Mouse (Mus musculus): ENCODE data around the gene Rhoa. TPM values are rescaled to one million over a fixed set of nuclear protein-coding genes. Genes with fewer than 3 reads are reported as not detected.

Gene Rhoa
- polyA plus RNA-seq, 2 experiments: 240 to 326 TPM

GRCm38 (mm10) chr9:108271941-108272340, 34.0 kb upstream of the Rhoa start:
- Histone ChIP-seq H3K27ac (replicated peaks; ENCODE audit: low read depth, low read length) (no peak overlapping the region), H3K36me3 (ENCODE audit: control insufficient read depth, insufficient read depth, low read length) (no peaks in the 10 kb centered on the region), H3K4me3 (replicated peaks; ENCODE audit: low read length) (no peak overlapping the region), H3K4me2 (replicated peaks; ENCODE audit: low read depth, low read length, severe bottlenecking) (no peak overlapping the region; the same call in 1 of the 2 replicates), H3K27me3 (ENCODE audit: control insufficient read depth, insufficient read depth, low read length) (no peaks in the 10 kb centered on the region), H3K9me3 (ENCODE audit: control insufficient read depth, low read length) (no peaks in the 10 kb centered on the region), H3K9ac (ENCODE audit: low read depth, low read length, severe bottlenecking) (no peak overlapping the region), H3K4me1 (ENCODE audit: control insufficient read depth, insufficient read depth, low read length) (peaks cover 13% of the 10 kb centered on the region; the same call in 1 of the 2 replicates)
- no peak for ATAC-seq (ENCODE audit: low FRiP score, low read depth)
- no peak for TF ChIP-seq POLR2A (IDR thresholded peaks at IDR 0.05; ENCODE audit: borderline replicate concordance, extremely low read depth, insufficient read depth, insufficient read length)
- 18% methylated on average over 2 of the region's 2 CpGs for whole genome bisulfite sequencing
- DNase-seq (ENCODE audit: low spot score): no peak

GRCm38 (mm10) chr9:108272691-108273090, 33.2 kb upstream of the Rhoa start:
- no peak for ATAC-seq (ENCODE audit: low FRiP score, low read depth)
- no peak overlapping the region for H3K27ac ChIP-seq (replicated peaks; ENCODE audit: low read depth, low read length)
- H3K36me3 ChIP-seq (ENCODE audit: control insufficient read depth, insufficient read depth, low read length): no peaks in the 10 kb centered on the region
- no peak for TF ChIP-seq POLR2A (IDR thresholded peaks at IDR 0.05; ENCODE audit: borderline replicate concordance, extremely low read depth, insufficient read depth, insufficient read length)
- no peak for DNase-seq (ENCODE audit: low spot score)
- peaks cover 13% of the 10 kb centered on the region; the same call in 1 of the 2 replicates for H3K4me1 ChIP-seq (ENCODE audit: control insufficient read depth, insufficient read depth, low read length)
- H3K27me3 ChIP-seq (ENCODE audit: control insufficient read depth, insufficient read depth, low read length): no peaks in the 10 kb centered on the region
- 62% methylated on average over 5 of the region's 5 CpGs for WGBS
- no peaks in the 10 kb centered on the region for H3K9me3 ChIP-seq (ENCODE audit: control insufficient read depth, low read length)
- no peak overlapping the region for H3K4me2 ChIP-seq (replicated peaks; ENCODE audit: low read depth, low read length, severe bottlenecking)
- H3K4me3 ChIP-seq (replicated peaks; ENCODE audit: low read length): no peak overlapping the region
- no peak overlapping the region for H3K9ac ChIP-seq (ENCODE audit: low read depth, low read length, severe bottlenecking)

- Histone ChIP-seq H3K9ac (ENCODE audit: low read depth, low read length, severe bottlenecking) (no peak overlapping the region), H3K4me3 (replicated peaks; ENCODE audit: low read length) (no peak overlapping the region), H3K9me3 (ENCODE audit: control insufficient read depth, low read length) (no peaks in the 10 kb centered on the region), H3K36me3 (ENCODE audit: control insufficient read depth, insufficient read depth, low read length) (no peaks in the 10 kb centered on the region), H3K27ac (replicated peaks; ENCODE audit: low read depth, low read length) (no peak overlapping the region), H3K4me2 (replicated peaks; ENCODE audit: low read depth, low read length, severe bottlenecking) (no peak overlapping the region), H3K27me3 (ENCODE audit: control insufficient read depth, insufficient read depth, low read length) (no peaks in the 10 kb centered on the region), H3K4me1 (ENCODE audit: control insufficient read depth, insufficient read depth, low read length) (peaks cover 13% of the 10 kb centered on the region; the same call in 1 of the 2 replicates)
- DNase-seq (ENCODE audit: low spot score) (no peak), ATAC-seq (ENCODE audit: low FRiP score, low read depth) (no peak)
- TF ChIP-seq POLR2A (IDR thresholded peaks at IDR 0.05; ENCODE audit: borderline replicate concordance, extremely low read depth, insufficient read depth, insufficient read length): no peak
- WGBS: 65% methylated on average over 4 of the region's 4 CpGs
These were observed 32.4 kb upstream of the Rhoa start for GRCm38 (mm10) chr9:108273485-108273884.

- DNase-seq (ENCODE audit: low spot score) (peak; percentile 51), ATAC-seq (ENCODE audit: low FRiP score, low read depth) (peak; percentile 81)
- H3K4me3 ChIP-seq (replicated peaks; ENCODE audit: low read length): no peak overlapping the region
- no peaks in the 10 kb centered on the region for H3K9me3 ChIP-seq (ENCODE audit: control insufficient read depth, low read length)
- no peak for TF ChIP-seq POLR2A (IDR thresholded peaks at IDR 0.05; ENCODE audit: borderline replicate concordance, extremely low read depth, insufficient read depth, insufficient read length)
- H3K4me2 ChIP-seq (replicated peaks; ENCODE audit: low read depth, low read length, severe bottlenecking): no peak overlapping the region
- WGBS: 67% methylated on average over 5 of the region's 5 CpGs
- H3K4me1 ChIP-seq (ENCODE audit: control insufficient read depth, insufficient read depth, low read length): peaks cover 13% of the 10 kb centered on the region; the same call in 1 of the 2 replicates
- no peaks in the 10 kb centered on the region for H3K36me3 ChIP-seq (ENCODE audit: control insufficient read depth, insufficient read depth, low read length)
- no peak overlapping the region for H3K27ac ChIP-seq (replicated peaks; ENCODE audit: low read depth, low read length)
- no peak overlapping the region for H3K9ac ChIP-seq (ENCODE audit: low read depth, low read length, severe bottlenecking)
- H3K27me3 ChIP-seq (ENCODE audit: control insufficient read depth, insufficient read depth, low read length): no peaks in the 10 kb centered on the region
These were observed 31.2 kb upstream of the Rhoa start for GRCm38 (mm10) chr9:108274476-108275330.

GRCm38 (mm10) chr9:108275331-108275659, 30.6 kb upstream of the Rhoa start:
- TF ChIP-seq POLR2A (IDR thresholded peaks at IDR 0.05; ENCODE audit: borderline replicate concordance, extremely low read depth, insufficient read depth, insufficient read length): no peak
- Histone ChIP-seq H3K4me2 (replicated peaks; ENCODE audit: low read depth, low read length, severe bottlenecking) (no peak overlapping the region), H3K9ac (ENCODE audit: low read depth, low read length, severe bottlenecking) (no peak overlapping the region), H3K36me3 (ENCODE audit: control insufficient read depth, insufficient read depth, low read length) (no peaks in the 10 kb centered on the region), H3K27ac (replicated peaks; ENCODE audit: low read depth, low read length) (no peak overlapping the region), H3K4me1 (ENCODE audit: control insufficient read depth, insufficient read depth, low read length) (peaks cover 13% of the 10 kb centered on the region; the same call in 1 of the 2 replicates), H3K27me3 (ENCODE audit: control insufficient read depth, insufficient read depth, low read length) (no peaks in the 10 kb centered on the region), H3K4me3 (replicated peaks; ENCODE audit: low read length) (no peak overlapping the region), H3K9me3 (ENCODE audit: control insufficient read depth, low read length) (no peaks in the 10 kb centered on the region)
- no peak for DNase-seq (ENCODE audit: low spot score)
- WGBS: 52% methylated on average over 6 of the region's 6 CpGs
- ATAC-seq (ENCODE audit: low FRiP score, low read depth): no peak
